Mouse (Mus musculus) small intestine, adult 2 months (tissue): ENCODE measurements around the gene Pcca. TPM values are rescaled to one million over a fixed set of nuclear protein-coding genes. Genes with fewer than 3 reads are reported as not detected.
A peak's percentile ranks its signal among the peaks of the same experiment; 100 is the strongest.

Experiments used
- H3K27ac ChIP-seq: fragments of 200-500 bp; 2 replicates; pipeline ENCODE4 v1.5.1; 2012; ENCODE audit warnings: low read depth, low read length, control low read depth, inconsistent platforms; ENCODE audit not compliant: insufficient read depth
- H3K27me3 ChIP-seq: fragments of 200-500 bp; 2 replicates; pipeline ENCODE4 v1.6.1; 2012; ENCODE audit warnings: mild to moderate bottlenecking, moderate library complexity, low read length, inconsistent platforms; ENCODE audit not compliant: control insufficient read depth, insufficient read depth
- H3K36me3 ChIP-seq: fragments of 200-500 bp; 2 replicates; pipeline ENCODE4 v1.6.1; 2012; ENCODE audit warnings: mild to moderate bottlenecking, low read length, control low read depth, inconsistent platforms; ENCODE audit not compliant: control insufficient read depth, insufficient read depth
- H3K4me1 ChIP-seq: fragments of 200-500 bp; 2 replicates; pipeline ENCODE4 v1.6.1; 2012; ENCODE audit warnings: low read length, inconsistent platforms, mixed read lengths; ENCODE audit not compliant: control insufficient read depth, insufficient read depth, insufficient read length
- H3K4me3 ChIP-seq: fragments of 200-500 bp; 2 replicates; pipeline ENCODE4 v1.5.1; 2012; ENCODE audit warnings: low read depth, mild to moderate bottlenecking, control low read depth, inconsistent platforms, low read length, moderate library complexity
- CTCF ChIP-seq: fragments of 200-500 bp; IDR thresholded peaks from 2 replicates; pipeline ENCODE4 v1.5.1; 2012; ENCODE audit warnings: low read depth, mild to moderate bottlenecking, control low read depth, inconsistent platforms, low read length, moderate library complexity, mixed read lengths; ENCODE audit not compliant: insufficient replicate concordance, insufficient read length; ENCODE audit errors: extremely low read depth
- POLR2A ChIP-seq: fragments of 200-500 bp; IDR thresholded peaks from 2 replicates; pipeline ENCODE4 v1.6.1; 2012; ENCODE audit warnings: low read depth, mild to moderate bottlenecking, control low read depth, inconsistent platforms, low read length, moderate library complexity
- WGBS: fragments of 180-500 bp; shearing (Covaris S2); methylation state at CpG from one replicate; pipeline ENCODE4 v1.1.7; 2018; 5-methylcytosine and 5-hydroxymethylcytosine counted together
- polyA plus RNA-seq: library from polyadenylated mRNA; depleted of rRNA; stranded (reverse); fragments of >200 nt; gene quantifications from 2 replicates; pipeline ENCODE4 v1.2.3, GENCODE M21; 2012

Pcca gene
- polyA plus RNA-seq, 1 experiment: 2.1 TPM

GRCm38 (mm10) chr14:122689136-122689815, 155.2 kb downstream of the Pcca start:
- no peak overlapping the region for H3K4me3 ChIP-seq
- 77% methylated on average over 17 of the region's 17 CpGs for WGBS
- no peaks in the 10 kb centered on the region for H3K27me3 ChIP-seq
- H3K27ac ChIP-seq: no peak overlapping the region
- TF ChIP-seq POLR2A (no peak), CTCF (no peak)
- peaks cover 3% of the 10 kb centered on the region for H3K36me3 ChIP-seq
- H3K4me1 ChIP-seq: no peaks in the 10 kb centered on the region

GRCm38 (mm10) chr14:122691555-122691954, 157.4 kb downstream of the Pcca start:
- no peak overlapping the region for H3K27ac ChIP-seq
- 96% methylated on average over 1 of the region's 1 CpGs for WGBS
- H3K4me3 ChIP-seq: no peak overlapping the region
- no peaks in the 10 kb centered on the region for H3K27me3 ChIP-seq
- H3K4me1 ChIP-seq: no peaks in the 10 kb centered on the region
- peaks cover 1% of the 10 kb centered on the region; the same call in 1 of the 2 replicates for H3K36me3 ChIP-seq
- no peak for TF ChIP-seq CTCF
- no peak for TF ChIP-seq POLR2A

- WGBS: 52% methylated on average over 1 of the region's 1 CpGs
Observed at GRCm38 (mm10) chr14:122700333-122700732, 166.2 kb downstream of the Pcca start.

GRCm38 (mm10) chr14:122713793-122714192, 179.7 kb downstream of the Pcca start:
- 91% methylated on average over 5 of the region's 5 CpGs for WGBS
- H3K27me3 ChIP-seq: no peaks in the 10 kb centered on the region
- H3K36me3 ChIP-seq: no peaks in the 10 kb centered on the region
- no peaks in the 10 kb centered on the region for H3K4me1 ChIP-seq
- H3K4me3 ChIP-seq: no peak overlapping the region
- H3K27ac ChIP-seq: no peak overlapping the region
- TF ChIP-seq POLR2A: no peak
- TF ChIP-seq CTCF: no peak

More at GRCm38 (mm10) chr14:122700333-122700732, 166.2 kb downstream of the Pcca start:
- TF ChIP-seq CTCF (no peak), POLR2A (no peak)
- no peak overlapping the region for H3K27ac ChIP-seq
- H3K27me3 ChIP-seq: no peaks in the 10 kb centered on the region
- no peaks in the 10 kb centered on the region for H3K4me1 ChIP-seq
- H3K36me3 ChIP-seq: peaks cover 3% of the 10 kb centered on the region; the same call in 1 of the 2 replicates
- H3K4me3 ChIP-seq: no peak overlapping the region

DNA sequence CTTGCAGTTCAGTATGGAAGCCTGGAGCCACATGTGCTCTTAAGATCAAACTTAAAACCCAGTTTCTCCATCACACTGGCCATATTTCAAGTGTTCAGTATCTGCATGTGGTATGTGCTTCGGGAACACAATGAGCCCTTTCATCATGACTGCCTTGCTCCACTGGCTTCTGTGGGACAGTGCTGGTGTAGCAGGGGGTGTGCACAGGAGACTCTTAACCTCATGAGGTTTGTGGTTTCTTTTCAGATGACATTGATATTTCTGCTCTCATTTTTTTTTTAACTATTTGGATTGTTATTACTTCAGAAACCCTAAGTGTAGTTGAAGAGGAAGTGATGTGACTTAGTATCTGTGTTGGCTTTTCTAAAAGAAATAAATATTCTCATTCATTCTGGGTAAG, 180.8 kb downstream of the Pcca start:
- no peak for TF ChIP-seq CTCF
- no peak for TF ChIP-seq POLR2A
- Histone ChIP-seq H3K4me3 (no peak overlapping the region), H3K27ac (no peak overlapping the region), H3K4me1 (peaks cover 3% of the 10 kb centered on the region; the same call in 1 of the 2 replicates), H3K36me3 (no peaks in the 10 kb centered on the region), H3K27me3 (no peaks in the 10 kb centered on the region)
- WGBS: 63% methylated on average over 1 of the region's 1 CpGs

DNA sequence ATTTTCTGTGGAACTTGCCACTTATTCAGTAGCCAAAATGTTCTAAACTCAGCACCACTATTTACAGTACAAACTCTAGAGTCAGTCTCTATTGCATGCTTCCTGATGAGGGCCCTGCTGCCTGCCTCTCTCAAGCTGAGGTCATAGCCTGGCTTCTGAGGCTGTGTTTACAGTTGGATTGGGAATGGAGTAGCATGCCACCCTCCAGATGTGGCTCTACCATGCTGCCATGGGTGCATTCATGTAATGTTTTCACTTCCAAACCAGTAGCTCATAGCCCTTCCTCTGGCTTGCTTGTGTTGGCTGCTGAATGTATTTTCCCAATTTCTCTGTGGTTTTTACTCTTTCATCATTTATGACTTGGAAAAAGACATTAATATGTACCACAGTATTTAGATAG, 181.9 kb downstream of the Pcca start:
- no peak overlapping the region for H3K4me3 ChIP-seq
- H3K27me3 ChIP-seq: no peaks in the 10 kb centered on the region
- H3K27ac ChIP-seq: no peak overlapping the region
- no peaks in the 10 kb centered on the region for H3K36me3 ChIP-seq
- H3K4me1 ChIP-seq: peaks cover 5% of the 10 kb centered on the region; the same call in 1 of the 2 replicates
- TF ChIP-seq POLR2A: no peak
- TF ChIP-seq CTCF: no peak

DNA sequence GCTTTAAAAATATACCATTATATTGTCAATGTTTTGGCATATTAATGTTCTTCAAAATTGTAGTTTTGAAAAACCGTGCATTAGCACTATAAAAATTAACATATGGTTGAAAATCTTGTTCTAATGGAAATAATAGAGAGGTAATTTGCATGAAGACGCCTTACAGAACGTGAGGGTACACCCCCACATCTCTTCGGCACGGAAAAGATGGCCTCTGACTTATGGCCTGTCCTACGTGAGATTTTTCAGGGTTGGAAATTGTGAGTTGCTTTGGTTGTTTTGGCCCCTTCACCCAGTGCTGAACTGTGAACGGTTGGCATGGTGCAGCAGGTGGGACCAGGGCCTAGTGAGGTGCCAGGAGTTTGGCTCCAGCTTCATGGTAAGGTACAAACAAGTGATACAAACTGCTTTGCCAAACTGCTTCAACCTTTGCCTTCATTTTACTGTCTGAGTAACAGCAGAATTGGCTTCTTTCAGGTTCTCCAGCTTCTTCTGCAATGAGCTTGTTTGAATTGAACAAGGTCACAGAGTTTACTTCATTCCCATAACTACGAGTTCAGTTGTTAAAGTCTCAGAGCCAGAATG, 185.5 kb downstream of the Pcca start:
- Histone ChIP-seq H3K27me3 (no peaks in the 10 kb centered on the region), H3K4me3 (no peak overlapping the region), H3K4me1 (peaks cover 5% of the 10 kb centered on the region; the same call in 1 of the 2 replicates), H3K27ac (peak overlapping the region; percentile 55; the same call in 1 of the 2 replicates), H3K36me3 (no peaks in the 10 kb centered on the region)
- no peak for TF ChIP-seq CTCF
- no peak for TF ChIP-seq POLR2A
- WGBS: 47% methylated on average over 8 of the region's 8 CpGs
